Mouse (Mus musculus) testis, postnatal 10 days (tissue): ENCODE data around the gene Fgfr2.
"Not testable (repeated sequence)": the region's sequence is repeated elsewhere in the genome, so short reads cannot be mapped to it uniquely, and the experiment has no call there.

ENCODE experiments used
- DNase-seq: peaks from one replicate; pipeline ENCODE4 v3.0.0; 2021; ENCODE audit warnings: low spot score

The Fgfr2 gene

DNA sequence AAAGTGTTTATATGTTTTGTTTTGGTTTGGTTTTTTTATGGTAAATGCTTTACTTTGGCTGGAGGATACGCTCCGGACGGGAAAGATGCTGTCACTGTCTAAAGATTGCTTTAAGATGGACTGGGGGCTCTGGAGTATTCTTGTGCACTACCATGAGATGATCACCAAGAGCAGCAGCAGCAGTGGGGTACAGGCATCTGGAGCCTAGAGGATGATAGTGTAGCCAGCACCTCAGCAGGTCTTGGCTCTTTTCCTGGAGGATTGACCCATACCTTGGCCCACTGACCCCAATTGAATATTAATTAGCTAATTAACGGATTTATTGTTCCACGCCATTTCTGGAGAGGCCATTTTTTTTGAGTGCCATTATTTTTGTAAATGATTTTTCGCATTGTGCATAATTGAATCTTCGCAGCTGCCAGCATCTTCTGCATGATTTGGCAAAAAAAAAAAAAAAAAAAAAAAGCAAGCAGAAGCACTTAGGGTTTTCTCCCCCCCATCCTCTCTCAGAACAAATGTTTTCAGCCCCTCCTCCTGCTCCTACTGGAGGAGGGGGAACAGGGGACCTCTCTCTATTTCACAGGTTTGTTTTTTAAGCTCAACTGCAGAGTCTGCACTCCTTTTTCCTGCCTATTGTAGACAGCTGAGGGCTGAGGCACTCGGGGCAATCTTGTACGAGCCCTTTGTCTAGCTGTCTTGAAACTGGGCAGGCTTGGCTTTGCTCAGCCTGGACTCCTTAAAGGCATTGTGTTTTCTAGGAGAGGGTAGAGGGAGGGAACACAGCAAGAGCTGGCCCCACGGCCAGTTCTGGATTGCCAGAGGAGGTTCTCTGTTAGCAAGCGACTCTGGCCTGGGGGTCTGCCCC is 2529.5 kb downstream of the Fgfr2 start:
- DNase-seq, result not testable (repeated sequence)

DNA sequence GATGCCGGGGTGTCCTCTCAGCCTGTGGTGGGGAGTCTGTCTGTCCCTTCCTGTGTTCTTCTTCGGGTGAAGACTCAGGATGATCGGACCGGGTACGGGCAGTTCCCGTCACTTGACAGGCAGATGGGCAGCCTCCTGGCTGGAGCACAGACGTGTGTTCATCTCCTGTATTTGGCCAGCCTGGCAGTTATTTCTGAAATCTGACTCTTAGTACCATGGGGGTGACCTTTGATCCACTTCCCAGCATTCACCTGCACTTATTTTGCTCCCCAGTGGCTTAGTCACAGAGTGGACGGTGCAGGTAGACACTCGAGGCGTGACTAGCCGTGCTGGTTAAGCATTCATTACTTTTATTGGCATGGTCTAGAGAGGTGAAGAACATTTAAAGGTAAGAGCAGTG is 2530.2 kb downstream of the Fgfr2 start:
- DNase-seq, result not testable (repeated sequence)

DNA sequence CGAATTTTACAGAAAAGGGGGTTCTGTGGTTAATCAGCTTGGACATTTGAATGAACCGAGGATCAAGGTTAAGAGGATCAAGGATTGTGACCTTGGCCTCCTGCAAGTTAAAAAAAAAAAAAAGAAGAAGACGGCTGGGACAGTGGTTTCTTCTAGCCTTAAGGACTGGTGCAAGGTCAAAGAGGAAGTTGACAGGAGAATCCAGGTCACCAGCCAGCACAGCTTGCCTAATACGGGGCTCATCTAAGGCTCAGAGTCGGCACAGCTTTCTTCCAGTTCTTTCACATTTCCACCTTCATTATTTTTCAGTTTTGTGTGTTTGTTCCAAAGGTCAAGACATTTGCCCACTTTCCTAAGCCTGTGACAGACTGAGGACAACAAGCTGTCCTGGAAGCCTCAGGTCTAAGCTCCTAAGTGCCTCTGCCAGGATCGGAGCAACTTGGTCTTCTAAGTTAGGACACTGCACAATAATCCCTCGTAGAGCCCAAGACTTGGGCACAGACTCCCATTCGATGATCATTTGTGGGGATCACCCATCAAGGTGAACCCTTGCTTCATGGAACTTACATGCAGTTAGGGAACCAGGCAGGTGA is 2532.2 kb downstream of the Fgfr2 start:
- no peak for DNase-seq

DNA sequence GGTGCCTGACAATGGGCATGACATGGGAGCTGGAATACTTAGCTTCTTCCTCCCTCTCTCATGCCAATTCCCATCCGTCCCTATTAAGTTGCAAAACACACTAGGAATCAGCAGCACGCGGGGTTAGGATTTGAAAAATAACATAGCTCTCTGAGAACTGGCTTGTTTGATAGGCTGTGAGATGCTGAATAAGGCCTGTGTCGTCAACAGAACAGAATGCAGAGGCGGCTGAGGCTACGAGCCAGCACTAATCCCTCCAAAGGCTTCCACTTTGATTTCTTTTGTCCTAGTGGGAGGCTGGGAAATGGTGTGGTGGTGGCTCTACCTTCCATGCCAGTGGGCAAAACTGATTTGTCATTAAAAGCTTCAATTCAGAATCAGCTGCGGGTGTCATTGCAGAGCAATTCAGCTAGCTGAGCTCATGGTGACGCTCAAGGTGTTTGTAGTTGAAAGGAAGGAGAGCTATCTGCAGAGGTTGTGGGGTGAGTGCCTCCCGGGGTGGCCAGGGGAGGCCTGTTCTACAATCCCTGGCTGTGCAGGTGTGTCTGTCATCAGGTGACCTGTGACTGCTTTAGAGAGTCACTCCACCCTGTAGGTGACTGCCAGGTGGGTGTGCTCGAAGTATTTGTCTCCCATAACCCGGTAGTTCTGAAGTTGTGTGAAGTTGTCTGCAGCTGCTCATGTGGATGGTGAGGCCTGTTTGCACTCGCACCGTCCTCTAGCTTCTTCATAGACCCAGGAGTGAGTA is 2532.9 kb downstream of the Fgfr2 start:
- DNase-seq, result no peak

DNA sequence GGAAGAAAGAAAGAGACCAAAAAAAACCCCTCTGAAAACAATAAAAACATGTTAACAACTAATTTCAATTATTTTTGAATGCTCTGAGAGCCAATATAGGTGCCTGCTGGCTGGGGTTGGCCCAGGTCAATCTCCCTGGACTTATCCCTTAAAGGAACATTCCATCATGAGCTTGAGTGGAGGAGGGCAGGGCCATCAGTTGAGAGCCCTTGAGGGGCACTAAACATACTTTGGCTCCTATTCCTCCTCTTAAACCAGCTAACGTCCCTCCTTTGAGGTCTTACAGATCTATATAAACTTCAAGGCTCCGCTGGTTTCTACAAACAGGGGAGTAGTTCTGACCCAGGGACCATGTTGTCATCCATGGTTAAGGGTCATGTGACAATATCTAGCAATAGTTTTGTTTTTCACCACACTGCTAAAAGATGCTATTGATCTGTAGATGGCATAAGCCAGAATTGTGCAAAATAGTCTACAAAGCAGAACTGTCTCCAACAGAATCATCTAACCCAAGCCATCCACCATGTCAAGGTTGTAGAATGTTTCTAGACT is 2536.6 kb downstream of the Fgfr2 start:
- no peak for DNase-seq

DNA sequence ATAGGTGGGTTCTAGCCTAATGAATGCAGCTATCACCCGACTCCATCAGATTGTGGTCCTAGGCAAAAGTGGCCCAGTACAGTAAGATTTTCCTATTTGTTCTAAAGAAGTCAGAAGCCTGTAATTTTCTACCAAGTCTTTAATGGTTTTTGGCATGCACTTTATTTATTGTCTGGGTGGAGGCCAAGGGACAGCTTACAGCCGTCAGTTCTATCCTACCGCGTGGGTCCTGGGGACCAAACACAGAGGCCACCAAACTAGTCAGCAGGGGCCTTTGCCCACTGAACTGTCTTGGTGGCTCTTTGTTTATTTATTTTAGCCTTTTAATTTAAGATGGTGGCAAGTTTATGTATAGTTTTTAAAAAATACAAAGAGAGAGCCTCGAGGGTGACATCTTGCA is 2544.5 kb downstream of the Fgfr2 start:
- no peak for DNase-seq

DNA sequence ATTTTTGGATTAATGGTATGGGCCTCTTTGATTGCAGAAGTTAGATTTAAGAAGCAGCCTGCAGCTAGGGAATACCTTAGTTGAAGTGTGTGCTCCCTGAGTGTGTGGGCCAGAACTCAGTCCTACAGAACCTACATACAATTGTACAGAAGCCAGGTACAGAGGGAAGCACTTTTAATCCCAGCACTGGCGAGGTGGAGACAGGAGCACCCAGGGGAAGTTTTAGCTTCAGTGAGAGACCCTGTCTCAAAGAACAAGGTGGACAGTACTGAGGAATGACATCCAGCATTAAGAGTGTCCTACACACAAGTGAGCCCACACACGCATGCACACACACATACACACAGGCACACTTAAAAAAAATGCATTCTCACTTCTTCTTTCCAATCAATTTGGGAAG is 2545.1 kb downstream of the Fgfr2 start:
- no peak for DNase-seq

DNA sequence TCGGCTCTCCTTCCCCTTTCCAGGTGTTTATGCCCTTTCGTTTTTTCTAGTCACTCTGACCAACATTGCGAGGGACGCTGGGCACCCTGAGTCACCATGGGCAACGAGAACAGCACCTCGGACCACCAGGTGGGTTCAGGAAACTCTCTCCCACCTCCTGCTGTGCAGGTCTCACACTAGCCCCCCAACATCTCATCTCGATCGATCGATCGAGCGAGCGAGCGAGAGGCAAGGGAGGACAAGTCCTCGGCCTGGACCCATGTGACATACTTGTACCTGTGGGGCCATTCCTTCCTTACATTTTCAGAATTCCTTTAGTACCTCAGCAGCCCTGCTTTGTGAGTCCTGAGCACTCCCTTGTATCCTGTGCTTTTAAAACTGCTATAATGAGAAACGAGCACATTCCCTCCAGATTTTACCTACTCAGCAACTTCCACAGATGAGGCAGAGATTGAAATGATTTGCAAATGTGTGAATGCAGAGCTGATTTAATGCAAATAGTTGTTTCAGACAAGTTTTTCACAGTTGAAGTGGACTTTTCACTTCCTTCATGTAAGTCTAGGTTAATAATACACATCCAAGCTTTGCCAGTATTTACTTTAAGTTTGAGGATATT is 2545.7 kb downstream of the Fgfr2 start, which contains the start of gene Tacc2:
Gene Tacc2, plus strand, starts transcription at position 51 of the 616 bp plus-strand sequence.
- DNase-seq, result no peak

DNA sequence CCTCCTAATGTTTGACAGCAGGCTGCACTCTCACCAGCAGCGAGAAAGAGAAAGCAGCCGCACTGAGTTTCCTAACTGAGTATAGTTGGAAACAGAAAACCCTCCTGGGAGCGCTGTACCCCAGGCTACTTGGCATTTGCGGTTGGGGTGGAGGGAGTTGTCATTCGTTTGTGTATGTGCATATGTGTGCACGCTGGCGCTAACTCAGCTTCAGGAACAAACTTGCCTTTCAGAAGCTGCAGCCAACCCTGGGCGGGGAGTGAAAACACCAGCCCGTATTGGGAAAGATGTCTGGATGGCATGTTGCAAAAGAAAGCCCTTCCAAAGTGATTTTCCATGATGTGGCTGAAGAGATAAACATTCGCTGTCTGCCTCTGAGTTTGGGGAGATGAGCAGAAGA is 2546.2 kb downstream of the Fgfr2 start:
- DNase-seq, result no peak

DNA sequence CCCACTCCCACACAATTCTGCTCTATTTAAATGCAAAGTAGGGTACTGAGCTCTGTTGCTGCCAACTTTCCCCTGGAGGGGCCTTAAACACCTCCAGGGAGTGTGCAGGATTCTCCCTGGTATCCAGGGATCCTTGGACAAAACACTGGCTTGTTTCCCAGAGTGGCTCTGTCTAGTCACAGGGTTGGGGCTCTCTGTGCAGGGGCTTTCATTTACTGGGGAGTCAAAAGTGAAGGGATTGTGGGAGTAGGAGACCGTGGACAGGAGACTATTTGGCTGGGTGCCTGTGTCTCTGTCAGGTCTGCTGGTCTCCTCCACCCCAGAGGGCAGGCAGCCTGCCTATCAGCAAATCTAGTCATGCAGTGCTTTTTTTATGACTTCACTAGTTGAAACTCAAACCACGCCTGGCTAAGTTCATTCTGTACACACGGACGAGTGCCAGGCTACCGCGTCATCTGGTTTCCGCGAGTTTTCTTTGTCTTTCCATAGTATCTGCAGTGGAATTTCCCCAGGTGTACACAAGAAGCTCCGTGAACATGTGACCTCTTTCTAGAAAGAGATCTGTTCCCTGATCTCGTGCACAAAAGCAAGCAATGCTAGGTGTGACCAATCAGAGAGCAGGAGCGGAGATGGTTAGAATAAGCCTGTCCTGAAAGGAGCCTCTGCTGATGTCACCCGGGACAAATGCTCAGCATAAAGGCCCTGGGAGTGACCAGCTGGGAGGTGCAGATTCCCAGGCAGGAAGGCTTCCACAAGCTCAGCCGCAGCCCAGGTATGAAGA is 2548.7 kb downstream of the Fgfr2 start:
- DNase-seq, result no peak

DNA sequence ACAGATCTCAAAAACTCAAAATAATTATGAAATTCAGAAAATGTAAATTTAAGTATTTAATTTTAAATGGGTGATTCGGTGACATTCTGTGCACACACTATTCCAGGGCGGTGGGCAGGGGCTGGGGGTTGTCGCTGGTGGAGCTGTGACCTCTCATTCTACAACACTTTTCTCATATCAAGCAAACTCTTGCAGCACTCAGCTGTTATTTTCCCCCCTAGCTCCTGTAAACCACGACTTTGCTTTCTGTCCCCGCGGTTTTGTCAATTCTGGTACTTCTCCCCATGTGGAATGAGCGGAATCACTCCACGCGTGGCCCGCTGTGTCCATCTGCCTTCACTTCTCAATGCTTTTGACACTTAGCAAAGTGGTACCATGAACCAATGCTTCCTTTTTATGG is 2549.4 kb downstream of the Fgfr2 start:
- DNase-seq, result no peak

DNA sequence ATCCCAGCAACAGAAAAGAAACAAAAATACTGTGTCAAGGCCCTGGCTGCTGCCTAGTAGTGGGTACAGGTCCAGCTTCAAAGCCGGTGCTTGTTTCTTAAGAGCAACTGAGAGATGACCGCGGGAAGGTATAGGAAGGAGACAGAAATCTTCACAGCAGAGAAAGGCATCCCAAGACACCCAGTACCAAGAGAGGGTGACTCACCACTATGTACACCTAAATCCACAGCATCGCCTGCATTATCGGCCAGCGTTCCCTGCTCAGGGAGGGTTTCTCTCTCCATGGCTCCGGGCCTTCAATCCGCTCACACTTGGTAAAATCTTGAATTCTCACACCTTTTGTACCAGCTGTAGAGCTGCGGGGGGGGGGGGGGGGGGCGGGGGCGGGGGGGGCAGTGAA is 2550.3 kb downstream of the Fgfr2 start, which contains the start of gene Nsmce4a:
Gene Nsmce4a, minus strand, starts transcription at position 298 of the 400 bp plus-strand sequence.
- no peak for DNase-seq

DNA sequence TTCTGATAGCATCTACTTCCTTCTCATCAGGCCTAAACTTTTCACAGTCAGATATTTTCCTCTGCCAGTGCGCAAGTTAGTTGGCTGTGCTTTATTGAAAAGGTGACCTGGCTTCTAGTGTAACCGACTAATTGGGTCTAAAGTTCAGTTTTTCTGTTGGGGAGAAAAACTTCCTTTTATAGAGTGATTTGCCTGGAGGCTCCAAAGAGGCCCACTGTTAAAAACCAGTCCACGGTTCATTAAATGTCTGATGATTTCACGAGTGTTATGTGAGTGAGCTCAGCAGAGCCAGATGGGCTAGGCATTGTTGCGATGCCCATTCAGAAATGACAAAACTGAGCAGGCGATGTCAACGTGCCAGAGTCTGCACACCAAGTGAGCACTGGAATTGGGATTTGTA is 2552.7 kb downstream of the Fgfr2 start:
- no peak for DNase-seq

DNA sequence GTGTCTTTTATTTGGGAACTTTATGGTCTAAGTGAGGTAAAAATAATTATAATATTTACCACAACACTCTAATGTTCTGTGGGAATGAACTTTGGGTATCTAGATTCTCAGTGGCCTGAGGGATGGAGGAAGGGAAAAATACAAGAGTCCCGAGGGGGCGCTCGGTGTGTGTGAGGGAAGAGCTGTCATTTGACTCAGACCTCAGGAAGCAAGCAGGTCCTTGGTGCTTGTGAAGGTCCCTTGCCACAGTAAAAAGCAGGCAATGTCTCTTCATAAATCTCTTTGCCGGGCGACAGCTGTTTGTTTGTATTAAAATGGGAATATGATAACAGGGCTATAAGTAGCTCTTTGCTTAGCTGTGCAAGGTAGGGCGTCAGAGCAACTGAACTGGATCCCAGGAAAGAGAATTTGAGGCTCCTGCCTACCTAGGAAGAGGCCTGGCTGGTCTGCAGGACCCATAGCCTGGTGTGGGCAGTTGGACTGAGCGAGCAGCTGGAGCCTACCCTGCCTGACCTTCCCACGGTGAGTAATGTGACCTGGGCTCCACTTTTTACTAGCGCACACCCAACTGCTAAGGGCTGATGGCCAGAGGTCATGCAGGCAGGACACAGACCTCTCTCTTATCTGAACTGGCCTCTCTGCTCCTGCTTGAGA is 2554.2 kb downstream of the Fgfr2 start:
- no peak for DNase-seq

DNA sequence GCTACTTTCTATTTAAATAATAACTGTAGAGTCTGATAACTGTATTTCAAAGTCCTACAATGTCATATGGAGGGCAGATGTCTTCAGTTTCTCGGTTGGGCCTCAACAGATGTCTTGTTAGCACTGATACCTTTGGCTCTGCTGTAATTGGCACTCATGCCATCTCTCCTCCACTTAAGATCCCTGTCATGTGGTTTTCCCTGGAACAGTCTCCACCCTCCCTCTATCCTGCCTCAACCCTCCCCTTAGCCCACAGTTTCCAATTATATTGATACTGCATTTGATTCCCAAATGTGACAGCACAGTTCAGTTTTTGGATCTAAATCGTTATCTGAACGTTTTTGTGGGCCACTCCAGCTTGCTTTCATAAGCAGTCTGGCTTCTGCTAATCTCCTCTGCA is 2558.6 kb downstream of the Fgfr2 start:
- DNase-seq, result no peak

DNA sequence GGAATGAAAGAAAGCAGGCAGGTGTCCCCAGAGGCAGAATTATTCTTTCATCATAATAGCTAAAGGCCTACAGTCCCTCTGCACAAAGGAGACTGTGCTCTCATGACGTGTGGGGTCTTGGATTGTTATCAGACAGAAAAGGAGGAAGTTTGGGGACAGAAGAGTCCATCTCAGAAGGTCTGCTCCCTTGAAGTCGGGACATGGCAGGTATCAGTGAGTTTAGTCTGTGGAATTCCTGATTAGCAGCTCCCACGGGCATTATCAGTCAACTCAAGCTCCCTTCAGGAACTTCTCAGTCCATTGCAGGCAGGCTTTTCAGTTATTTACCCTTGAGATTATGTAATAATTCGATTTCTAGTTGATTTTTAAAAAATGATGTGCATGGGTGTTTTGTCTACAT is 2559.3 kb downstream of the Fgfr2 start:
- DNase-seq, result no peak

DNA sequence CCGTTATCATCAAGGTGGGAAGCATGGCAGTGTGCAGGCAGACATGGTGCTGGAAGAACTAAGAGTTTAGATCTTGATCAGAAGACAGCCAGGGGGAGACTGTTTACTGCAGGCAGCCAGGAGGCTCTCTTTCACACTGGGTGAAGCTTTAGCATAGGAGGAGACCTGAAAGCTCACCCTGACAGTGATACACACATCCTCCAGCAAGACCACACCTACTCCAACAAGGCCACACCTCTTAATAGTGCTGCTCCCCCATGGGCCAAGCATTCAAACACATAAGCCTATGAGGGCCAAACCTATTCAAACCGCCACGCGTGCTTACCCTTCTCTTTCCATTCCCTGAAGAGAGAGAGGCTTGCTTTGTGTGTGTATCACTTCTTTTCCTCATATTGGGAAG is 2559.9 kb downstream of the Fgfr2 start:
- DNase-seq, result no peak

DNA sequence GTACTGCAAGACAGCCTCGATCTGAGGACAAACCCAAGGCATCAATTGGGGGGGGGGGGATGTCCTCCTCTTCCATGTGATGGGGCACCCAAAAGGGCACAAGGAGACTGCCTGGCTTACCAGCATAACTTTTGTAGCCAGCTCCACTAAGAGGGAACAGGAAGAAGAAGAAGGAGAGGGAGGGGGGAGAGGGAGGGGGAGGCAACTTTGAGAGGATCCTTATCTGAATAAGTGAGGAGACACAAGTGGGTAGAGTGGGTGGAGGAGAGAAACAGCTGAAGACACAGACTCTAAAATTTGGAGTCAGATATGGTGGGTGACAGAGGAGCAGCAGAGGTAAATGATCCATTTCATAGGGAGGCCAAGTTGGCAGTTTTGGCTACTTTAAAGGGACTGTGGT is 2562.2 kb downstream of the Fgfr2 start:
- no peak for DNase-seq

DNA sequence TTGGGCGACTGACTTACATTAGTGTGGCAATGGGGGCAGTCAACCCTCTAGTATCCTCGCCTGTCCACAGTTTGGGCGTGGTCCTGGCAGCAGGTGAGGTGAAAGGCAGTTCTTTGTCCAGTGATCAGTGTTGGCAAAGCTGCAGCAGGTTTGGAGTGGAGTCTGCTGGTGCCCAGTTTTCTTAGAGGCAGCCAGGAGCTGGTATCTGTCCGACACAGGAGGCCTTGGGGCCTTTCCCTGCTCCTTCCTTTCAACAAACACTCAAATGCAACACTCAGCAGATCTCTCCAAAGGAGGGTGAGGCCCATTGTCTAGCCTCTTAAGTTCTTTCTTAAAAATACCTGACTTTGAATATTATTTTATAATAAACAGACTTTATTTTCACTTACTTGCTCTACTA is 2564.6 kb downstream of the Fgfr2 start:
- DNase-seq, result no peak

DNA sequence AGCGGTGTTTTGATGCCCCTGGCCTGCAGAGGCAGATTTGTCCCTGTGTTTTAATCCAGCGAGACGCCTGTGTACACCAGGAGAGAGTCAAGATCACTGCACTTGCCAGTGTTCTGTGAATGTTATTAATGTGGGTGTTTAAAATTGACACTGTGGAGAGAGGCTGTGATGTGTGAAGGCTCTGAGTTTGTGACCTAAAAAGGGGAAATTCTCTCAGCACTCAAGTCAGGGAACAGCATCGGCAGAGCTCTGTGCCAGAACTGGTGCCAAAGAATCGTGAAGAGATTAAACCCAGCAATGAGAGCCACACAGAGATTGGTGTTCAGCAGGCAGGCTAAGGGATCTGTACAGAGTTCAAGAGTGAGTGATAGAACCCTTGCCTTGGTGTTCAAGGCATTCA is 2567.6 kb downstream of the Fgfr2 start:
- no peak for DNase-seq

DNA sequence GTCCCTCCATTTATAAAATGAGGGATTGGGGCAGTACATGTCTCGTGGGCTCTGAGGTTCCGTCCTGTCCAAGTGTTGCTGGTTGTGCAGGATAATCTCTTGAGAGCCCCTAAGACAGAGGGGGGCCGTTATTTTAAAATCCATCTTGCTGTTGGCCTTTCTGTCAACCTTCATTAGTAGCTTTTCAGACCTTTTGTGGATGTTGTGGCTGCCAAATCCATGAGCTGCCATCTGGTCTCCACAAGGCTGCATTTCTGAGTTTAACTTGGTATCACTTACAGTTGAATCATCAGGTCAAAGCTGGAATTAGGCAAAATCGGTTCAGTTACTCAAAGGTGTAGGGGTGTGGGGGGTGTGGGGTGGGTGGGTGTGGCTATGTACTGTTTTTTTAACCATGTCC is 2569.8 kb downstream of the Fgfr2 start:
- DNase-seq, result no peak
